Mouse (Mus musculus): ENCODE measurements around the gene 2900026A02Rik. TPM values are rescaled to one million over a fixed set of nuclear protein-coding genes. Genes with fewer than 3 reads are reported as not detected.

Gene 2900026A02Rik
- 8.8 and 9.2 TPM in 2 replicates for polyA plus RNA-seq (2014; fragmentation: Nextera tagmentation; extraction: Ambion mirVana)

GRCm38 (mm10) chr5:113221147-113221865, at the start of gene 2900026A02Rik:
Gene 2900026A02Rik (minus strand): TSS chr5:113221236.
- WGBS = 32% methylated on average over 13 of the region's 62 CpGs
- Histone ChIP-seq H3K36me3 (ENCODE audit: control insufficient read depth, insufficient read depth, low read length) (no peaks in the 10 kb centered on the region), H3K4me3 (ENCODE audit: low read depth, low read length) (peak within 1 kb of the TSS; percentile 64), H3K27me3 (replicated peaks; ENCODE audit: control insufficient read depth, insufficient read depth, low read length) (peaks cover 14% of the 10 kb centered on the region; the same call in 1 of the 2 replicates), H3K4me1 (ENCODE audit: control insufficient read depth, insufficient read depth, low read length) (peaks cover 7% of the 10 kb centered on the region), H3K9ac (ENCODE audit: low read depth, low read length) (peak within 1 kb of the TSS; percentile 54), H3K9me3 (ENCODE audit: control insufficient read depth, low read length) (no peaks in the 10 kb centered on the region), H3K4me2 (ENCODE audit: low read depth, low read length) (peak within 1 kb of the TSS; percentile 96), H3K27ac (replicated peaks; ENCODE audit: low read depth, low read length) (no peak within 1 kb of the TSS)
- peak; percentile 56 for ATAC-seq (ENCODE audit: low read depth)
- peak; percentile 78 for DNase-seq (ENCODE audit: low spot score)

- no peak for DNase-seq (ENCODE audit: low spot score)
- Histone ChIP-seq H3K27ac (replicated peaks; ENCODE audit: low read depth, low read length) (no peak overlapping the region), H3K36me3 (ENCODE audit: control insufficient read depth, insufficient read depth, low read length) (no peaks in the 10 kb centered on the region), H3K9me3 (ENCODE audit: control insufficient read depth, low read length) (no peaks in the 10 kb centered on the region), H3K4me3 (ENCODE audit: low read depth, low read length) (no peak overlapping the region), H3K9ac (ENCODE audit: low read depth, low read length) (no peak overlapping the region), H3K27me3 (replicated peaks; ENCODE audit: control insufficient read depth, insufficient read depth, low read length) (no peaks in the 10 kb centered on the region), H3K4me2 (ENCODE audit: low read depth, low read length) (no peak overlapping the region), H3K4me1 (ENCODE audit: control insufficient read depth, insufficient read depth, low read length) (no peaks in the 10 kb centered on the region)
- WGBS = 69% methylated on average over 3 of the region's 3 CpGs
- ATAC-seq (ENCODE audit: low read depth) = no peak
Measured at GRCm38 (mm10) chr5:113270043-113270442, 49.0 kb upstream of the 2900026A02Rik start.

- Histone ChIP-seq H3K27ac (replicated peaks; ENCODE audit: low read depth, low read length) (no peak overlapping the region), H3K9ac (ENCODE audit: low read depth, low read length) (no peak overlapping the region), H3K27me3 (replicated peaks; ENCODE audit: control insufficient read depth, insufficient read depth, low read length) (no peaks in the 10 kb centered on the region), H3K4me3 (ENCODE audit: low read depth, low read length) (no peak overlapping the region), H3K36me3 (ENCODE audit: control insufficient read depth, insufficient read depth, low read length) (no peaks in the 10 kb centered on the region), H3K4me1 (ENCODE audit: control insufficient read depth, insufficient read depth, low read length) (no peaks in the 10 kb centered on the region), H3K9me3 (ENCODE audit: control insufficient read depth, low read length) (no peaks in the 10 kb centered on the region), H3K4me2 (ENCODE audit: low read depth, low read length) (no peak overlapping the region)
- DNase-seq (ENCODE audit: low spot score) = no peak
- 0 out of 2 replicates have a peak, but pooled peaks have one; percentile 41 for ATAC-seq (ENCODE audit: low read depth)
Measured at GRCm38 (mm10) chr5:113268246-113268645, 47.2 kb upstream of the 2900026A02Rik start.

- DNase-seq (ENCODE audit: low spot score) (no peak), ATAC-seq (ENCODE audit: low read depth) (no peak)
- H3K27me3 ChIP-seq (replicated peaks; ENCODE audit: control insufficient read depth, insufficient read depth, low read length) = no peaks in the 10 kb centered on the region
- WGBS = 80% methylated on average over 8 of the region's 8 CpGs
- no peak overlapping the region for H3K9ac ChIP-seq (ENCODE audit: low read depth, low read length)
- H3K4me1 ChIP-seq (ENCODE audit: control insufficient read depth, insufficient read depth, low read length) = no peaks in the 10 kb centered on the region
- H3K36me3 ChIP-seq (ENCODE audit: control insufficient read depth, insufficient read depth, low read length) = no peaks in the 10 kb centered on the region
- no peak overlapping the region for H3K4me2 ChIP-seq (ENCODE audit: low read depth, low read length)
- no peaks in the 10 kb centered on the region for H3K9me3 ChIP-seq (ENCODE audit: control insufficient read depth, low read length)
- no peak overlapping the region for H3K27ac ChIP-seq (replicated peaks; ENCODE audit: low read depth, low read length)
- no peak overlapping the region for H3K4me3 ChIP-seq (ENCODE audit: low read depth, low read length)
Measured at GRCm38 (mm10) chr5:113265637-113266036, 44.6 kb upstream of the 2900026A02Rik start.

GRCm38 (mm10) chr5:113250806-113251205, 29.8 kb upstream of the 2900026A02Rik start:
- ATAC-seq (ENCODE audit: low read depth) = no peak
- no peaks in the 10 kb centered on the region for H3K4me1 ChIP-seq (ENCODE audit: control insufficient read depth, insufficient read depth, low read length)
- 98% methylated on average over 11 of the region's 11 CpGs for WGBS
- no peak overlapping the region for H3K4me2 ChIP-seq (ENCODE audit: low read depth, low read length)
- no peaks in the 10 kb centered on the region for H3K36me3 ChIP-seq (ENCODE audit: control insufficient read depth, insufficient read depth, low read length)
- H3K9ac ChIP-seq (ENCODE audit: low read depth, low read length) = no peak overlapping the region
- no peak overlapping the region for H3K4me3 ChIP-seq (ENCODE audit: low read depth, low read length)
- DNase-seq (ENCODE audit: low spot score) = no peak
- H3K27me3 ChIP-seq (replicated peaks; ENCODE audit: control insufficient read depth, insufficient read depth, low read length) = no peaks in the 10 kb centered on the region
- H3K9me3 ChIP-seq (ENCODE audit: control insufficient read depth, low read length) = no peaks in the 10 kb centered on the region
- H3K27ac ChIP-seq (replicated peaks; ENCODE audit: low read depth, low read length) = no peak overlapping the region

GRCm38 (mm10) chr5:113249263-113249930, 28.4 kb upstream of the 2900026A02Rik start:
- 71% methylated on average over 8 of the region's 8 CpGs for WGBS
- ATAC-seq (ENCODE audit: low read depth) (peak; percentile 62), DNase-seq (ENCODE audit: low spot score) (peak; percentile 44)
- Histone ChIP-seq H3K36me3 (ENCODE audit: control insufficient read depth, insufficient read depth, low read length) (no peaks in the 10 kb centered on the region), H3K9me3 (ENCODE audit: control insufficient read depth, low read length) (no peaks in the 10 kb centered on the region), H3K9ac (ENCODE audit: low read depth, low read length) (no peak overlapping the region), H3K27ac (replicated peaks; ENCODE audit: low read depth, low read length) (no peak overlapping the region), H3K4me3 (ENCODE audit: low read depth, low read length) (no peak overlapping the region), H3K4me2 (ENCODE audit: low read depth, low read length) (no peak overlapping the region), H3K27me3 (replicated peaks; ENCODE audit: control insufficient read depth, insufficient read depth, low read length) (no peaks in the 10 kb centered on the region), H3K4me1 (ENCODE audit: control insufficient read depth, insufficient read depth, low read length) (no peaks in the 10 kb centered on the region)

- peak; percentile 60; the same call in 1 of the 2 replicates for ATAC-seq (ENCODE audit: low read depth)
- H3K9ac ChIP-seq (ENCODE audit: low read depth, low read length) = no peak overlapping the region
- no peak for DNase-seq (ENCODE audit: low spot score)
- no peak overlapping the region for H3K4me2 ChIP-seq (ENCODE audit: low read depth, low read length)
- no peak overlapping the region for H3K27ac ChIP-seq (replicated peaks; ENCODE audit: low read depth, low read length)
- 69% methylated on average over 5 of the region's 5 CpGs for WGBS
- no peaks in the 10 kb centered on the region for H3K9me3 ChIP-seq (ENCODE audit: control insufficient read depth, low read length)
- no peak overlapping the region for H3K4me3 ChIP-seq (ENCODE audit: low read depth, low read length)
- peaks cover 8% of the 10 kb centered on the region for H3K4me1 ChIP-seq (ENCODE audit: control insufficient read depth, insufficient read depth, low read length)
- no peaks in the 10 kb centered on the region for H3K36me3 ChIP-seq (ENCODE audit: control insufficient read depth, insufficient read depth, low read length)
- no peaks in the 10 kb centered on the region for H3K27me3 ChIP-seq (replicated peaks; ENCODE audit: control insufficient read depth, insufficient read depth, low read length)
Measured at GRCm38 (mm10) chr5:113230196-113230595, 9.2 kb upstream of the 2900026A02Rik start.

- H3K4me1 ChIP-seq (ENCODE audit: control insufficient read depth, insufficient read depth, low read length) = peaks cover 8% of the 10 kb centered on the region
- no peak within 1 kb of the TSS for H3K27ac ChIP-seq (replicated peaks; ENCODE audit: low read depth, low read length)
- H3K4me3 ChIP-seq (ENCODE audit: low read depth, low read length) = peak within 1 kb of the TSS; percentile 21
- H3K4me2 ChIP-seq (ENCODE audit: low read depth, low read length) = peak within 1 kb of the TSS; percentile 50
- H3K9me3 ChIP-seq (ENCODE audit: control insufficient read depth, low read length) = no peaks in the 10 kb centered on the region
- no peaks in the 10 kb centered on the region for H3K27me3 ChIP-seq (replicated peaks; ENCODE audit: control insufficient read depth, insufficient read depth, low read length)
- DNase-seq (ENCODE audit: low spot score) = peak; percentile 93
- H3K36me3 ChIP-seq (ENCODE audit: control insufficient read depth, insufficient read depth, low read length) = no peaks in the 10 kb centered on the region
- peak; percentile 87 for ATAC-seq (ENCODE audit: low read depth)
- peak within 1 kb of the TSS; percentile 32 for H3K9ac ChIP-seq (ENCODE audit: low read depth, low read length)
- WGBS = under 1% methylated on average over 13 of the region's 13 CpGs
Measured at GRCm38 (mm10) chr5:113226632-113227102, 5.6 kb upstream of the 2900026A02Rik start, which contains the start of gene Tmem211. Gene Tmem211 (plus strand): TSS chr5:113226909.

Measured in embryonic facial prominence, embryonic 14.5 days (tissue).